Mouse (Mus musculus) brain, embryonic 18.5 days (tissue): ENCODE measurements at regions not wholly inside any gene's neighbourhood (a gene's known extent, or its start where the extent isn't known, plus 50 kb on each side); places are given as distances from the start of the nearest gene placed in this dataset.
"Not testable (repeated sequence)": the region's sequence is repeated elsewhere in the genome, so short reads cannot be mapped to it uniquely, and the experiment has no call there.

ENCODE experiments used
- DNase-seq: peaks from one replicate; pipeline ENCODE4 v3.0.0-alpha.2; 2012; ENCODE audit warnings: low read depth, low spot score

DNA sequence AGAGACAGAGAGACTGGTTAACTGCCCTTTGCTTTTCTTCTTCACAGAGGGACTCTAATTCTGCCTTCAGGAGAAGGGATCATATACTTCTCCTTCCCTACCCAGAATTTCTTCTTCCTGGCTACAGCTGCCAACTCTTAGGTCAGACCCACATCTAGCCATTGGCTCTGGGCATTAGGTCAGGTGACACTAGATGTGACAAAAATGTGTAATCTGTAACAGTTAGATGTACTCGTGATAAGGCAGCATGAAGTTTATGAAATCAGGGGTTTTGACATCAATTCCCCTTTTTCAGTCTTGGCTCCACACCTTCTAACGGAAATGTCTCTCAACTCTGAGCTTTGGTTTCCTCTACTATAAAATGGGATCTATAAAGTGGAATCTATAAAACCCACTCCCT is 428.4 kb downstream of the Bmper start:
- no peak for DNase-seq

- DNase-seq = no peak
Observed at GRCm38 (mm10) chr9:23653086-23653485, 430.2 kb downstream of the Bmper start.

DNA sequence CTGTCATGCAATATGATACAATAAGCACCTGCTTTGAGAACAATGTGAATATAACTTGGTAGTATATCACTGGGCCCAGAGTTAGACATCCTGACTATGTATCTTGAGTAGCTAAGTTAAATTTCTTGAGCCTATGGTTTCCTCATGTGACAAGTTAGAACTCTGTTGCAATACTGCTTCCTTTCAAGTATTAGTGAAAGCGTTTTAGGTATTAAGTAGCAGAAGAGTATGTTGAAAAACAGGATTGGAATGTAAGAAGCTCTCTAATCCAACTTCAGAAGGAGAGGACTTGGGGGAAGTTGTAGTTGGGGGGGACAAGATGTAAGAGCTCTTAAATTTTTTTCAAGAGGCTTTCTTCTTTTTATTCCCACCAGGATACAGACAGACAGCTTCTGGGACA is 431.9 kb downstream of the Bmper start:
- DNase-seq = no peak

DNA sequence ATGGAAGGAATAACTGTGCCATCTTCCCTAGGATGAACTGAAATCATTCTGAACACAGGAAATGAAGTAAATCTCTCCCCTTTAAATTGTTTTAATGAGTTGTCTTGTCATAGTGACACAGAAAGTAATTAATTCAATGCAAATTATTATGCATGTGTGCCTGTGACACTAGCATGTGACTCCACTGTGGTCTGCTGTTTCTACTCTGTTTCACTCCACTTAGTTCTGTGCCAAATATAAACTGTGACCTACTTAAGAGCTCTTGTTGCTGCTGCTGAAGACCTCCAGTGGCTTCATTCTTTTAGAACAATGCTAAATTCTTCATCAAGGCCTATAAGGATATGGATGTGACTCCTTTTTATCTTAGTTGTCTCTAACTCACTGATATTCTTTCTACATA is 431.8 kb upstream of the Npsr1 start:
- no peak for DNase-seq

DNA sequence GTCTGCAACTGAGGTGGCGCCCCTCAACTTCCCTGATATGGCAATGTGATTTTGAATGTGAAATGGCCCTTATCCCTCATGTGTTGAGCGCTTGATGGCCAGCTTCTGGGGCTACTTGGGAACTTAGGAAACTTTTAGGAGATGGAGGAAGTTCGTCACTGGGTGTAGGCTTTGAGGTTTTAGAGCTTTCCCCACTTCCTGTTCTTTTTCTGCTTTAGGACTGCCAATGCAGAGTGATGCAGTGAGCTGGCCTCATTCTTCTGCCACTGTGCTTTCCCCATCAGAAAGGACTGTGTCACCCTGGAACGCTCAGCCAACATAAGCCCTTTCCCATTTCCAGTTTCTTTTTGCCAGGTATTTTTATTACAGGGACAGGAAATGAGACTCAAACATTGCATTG is 428.6 kb upstream of the Npsr1 start:
- DNase-seq = no peak

DNA sequence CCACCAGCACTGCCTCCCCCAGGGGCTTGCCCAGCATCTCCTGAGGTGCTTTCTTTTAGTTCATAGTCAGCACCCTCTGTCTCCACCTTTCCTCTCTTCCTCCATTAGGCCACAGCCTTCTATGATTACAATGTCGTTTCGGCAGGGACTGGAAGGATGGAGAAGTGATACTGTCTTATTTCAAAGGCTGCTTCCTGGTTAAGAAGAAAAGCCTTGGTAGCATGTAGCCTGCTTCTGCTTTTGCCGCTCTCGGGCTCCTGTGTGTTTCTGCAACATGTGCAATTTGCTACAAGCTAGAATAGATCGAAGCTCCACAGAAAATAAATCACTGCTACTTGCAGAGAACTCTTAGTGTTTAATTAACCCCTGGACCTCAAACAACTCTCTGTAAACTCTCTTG is 427.2 kb upstream of the Npsr1 start:
- DNase-seq = no peak

DNA sequence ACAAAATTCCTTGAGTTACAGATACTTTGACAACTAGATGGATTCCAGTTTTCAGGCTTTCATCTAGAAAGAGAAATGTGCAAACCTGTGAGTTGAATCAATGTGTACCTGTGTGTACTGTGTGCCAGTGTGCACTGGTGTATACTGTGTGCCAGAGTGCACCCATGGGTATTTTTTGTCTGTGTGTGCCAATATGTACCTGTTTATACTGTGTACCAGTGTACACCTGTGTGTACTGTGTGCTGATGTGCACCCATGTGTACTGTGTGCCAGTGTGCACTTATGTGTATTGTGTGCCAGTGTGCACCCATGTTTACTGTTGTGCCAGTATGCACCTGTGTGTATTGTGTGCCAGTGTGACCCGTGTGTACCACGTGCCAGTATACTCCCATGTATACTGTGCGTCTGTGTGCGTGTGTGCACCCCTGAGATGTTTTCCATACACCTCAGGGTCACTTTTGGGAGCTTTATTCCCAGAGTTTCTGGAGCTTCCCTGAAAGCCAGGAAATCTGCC is 424.4 kb upstream of the Npsr1 start:
- DNase-seq = no peak

DNA sequence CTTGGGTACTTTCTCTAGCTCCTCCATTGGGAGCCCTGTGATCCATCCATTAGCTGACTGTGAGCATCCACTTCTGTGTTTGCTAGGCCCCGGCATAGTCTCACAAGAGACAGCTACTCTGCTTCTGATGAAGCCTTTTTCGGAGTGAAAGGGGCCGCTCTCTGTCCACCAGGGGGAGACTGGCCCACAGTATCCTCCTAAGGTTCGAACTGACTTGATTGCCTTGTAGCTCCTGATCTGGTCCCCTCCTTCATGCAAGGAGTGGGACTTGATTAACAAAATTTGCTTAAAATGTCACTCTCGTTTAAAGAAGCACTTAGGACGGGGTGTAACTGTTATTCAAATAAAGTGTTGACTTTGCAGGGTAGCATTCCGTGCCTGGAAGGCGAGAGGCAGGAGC is 423.0 kb upstream of the Npsr1 start:
- DNase-seq = no peak

- DNase-seq = no peak
Observed at GRCm38 (mm10) chr9:23689456-23689855, 408.3 kb upstream of the Npsr1 start.

- peak; percentile 36 for DNase-seq
Observed at GRCm38 (mm10) chr9:23692768-23693441, 404.9 kb upstream of the Npsr1 start.

- DNase-seq = no peak
Observed at GRCm38 (mm10) chr9:23693442-23693829, 404.4 kb upstream of the Npsr1 start.

DNA sequence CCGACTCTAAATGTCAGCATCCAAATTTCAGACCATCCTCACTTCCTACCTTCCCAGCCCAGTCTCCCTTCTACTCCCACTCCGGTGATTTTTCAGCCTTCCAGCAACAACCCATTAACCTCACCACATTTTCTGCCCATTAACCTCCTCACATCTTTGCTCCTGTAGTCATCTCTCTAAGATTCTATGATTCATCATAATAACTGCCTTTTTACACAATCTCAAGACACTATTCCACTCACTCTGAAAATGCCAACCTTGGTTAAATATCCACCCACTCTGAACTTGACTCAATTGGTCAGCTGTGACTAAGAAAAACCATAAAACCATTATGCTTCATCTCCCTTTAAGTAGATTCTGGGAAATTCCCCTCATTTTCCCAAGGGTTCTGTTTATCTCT is 403.3 kb upstream of the Npsr1 start:
- DNase-seq = no peak

DNA sequence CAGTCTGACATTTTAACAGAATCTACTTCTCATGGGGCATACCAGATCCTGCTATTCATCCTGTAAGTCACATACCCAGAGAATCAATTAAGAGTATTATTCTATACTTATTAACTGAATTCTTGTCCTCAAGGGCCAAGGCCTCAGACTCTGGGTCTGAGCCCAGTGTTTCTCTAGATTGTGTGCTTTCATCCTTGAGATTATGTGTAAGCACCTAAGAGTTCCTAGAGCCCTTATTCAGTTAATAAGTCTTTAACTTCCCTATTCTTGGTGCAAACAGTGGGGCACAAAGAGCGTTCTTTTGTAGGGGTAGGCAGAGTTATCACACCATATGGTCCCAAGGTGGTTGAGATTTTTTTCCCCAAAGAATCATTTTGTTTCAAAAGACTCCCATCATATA is 397.2 kb upstream of the Npsr1 start:
- no peak for DNase-seq

GRCm38 (mm10) chr9:23717584-23717983 is 380.2 kb upstream of the Npsr1 start:
- DNase-seq = not testable (repeated sequence)

DNA sequence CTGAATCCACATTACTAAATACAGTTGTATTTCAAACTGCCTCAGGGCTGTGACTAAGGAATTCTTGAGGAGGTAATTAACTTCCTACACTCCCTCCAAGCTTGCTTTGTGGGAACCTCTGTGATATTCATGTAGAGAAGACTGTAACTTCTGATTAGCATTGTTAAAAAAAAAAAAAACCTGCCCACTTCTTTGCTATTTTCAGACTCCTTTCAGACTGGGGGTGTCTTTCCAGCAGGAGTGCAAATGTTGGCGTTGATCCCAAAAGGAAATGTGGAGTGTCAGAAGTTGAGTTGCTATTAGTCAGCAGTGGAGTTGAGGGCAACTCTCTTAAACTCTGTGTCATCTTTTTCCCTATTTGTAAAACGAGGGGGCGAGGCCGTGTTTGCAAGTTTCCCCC is 369.0 kb upstream of the Npsr1 start:
- DNase-seq = no peak

DNA sequence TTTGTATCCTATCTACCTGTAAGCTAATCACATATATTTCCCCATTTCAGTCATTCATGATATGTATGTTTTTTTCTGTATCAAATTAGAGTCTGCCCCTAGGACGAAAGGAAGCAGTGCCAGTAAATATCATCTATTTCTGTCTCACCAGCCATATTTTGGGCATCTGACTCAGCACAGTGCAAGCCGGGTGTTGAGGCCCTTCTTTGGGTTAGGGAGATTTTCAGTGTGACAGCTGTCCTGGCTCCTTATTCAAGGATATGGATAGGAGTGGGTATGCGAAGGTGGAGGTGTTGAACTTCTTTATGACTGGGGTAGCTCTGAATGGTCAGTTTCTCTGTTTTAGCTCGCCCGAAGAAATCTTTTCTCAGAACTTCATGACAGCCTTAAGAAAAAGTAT is 345.3 kb upstream of the Npsr1 start:
- DNase-seq = no peak

GRCm38 (mm10) chr9:23786660-23787059 is 311.1 kb upstream of the Npsr1 start:
- DNase-seq = no peak
